Mouse (Mus musculus) heart, embryonic 11.5 days (tissue): ENCODE measurements around the gene Cmtm7. TPM values are rescaled to one million over a fixed set of nuclear protein-coding genes. Genes with fewer than 3 reads are reported as not detected.

Source experiments
- ATAC-seq: fragments of 200-750 bp; cut with Nextera tagmentation; replicated peaks from 2 replicates; pipeline ENCODE4 v1.8.0; 2017; ENCODE audit warnings: moderate library complexity; ENCODE audit not compliant: insufficient number of reproducible peaks, low FRiP score, low TSS enrichment
- H3K27ac ChIP-seq: fragments of 300-500 bp; sonication (generic); 2 replicates; pipeline ENCODE4 v1.5.1; 2014; ENCODE audit warnings: mild to moderate bottlenecking, low read depth, low read length
- H3K27me3 ChIP-seq: fragments of 300-500 bp; sonication (generic); 2 replicates; pipeline ENCODE4 v1.6.1; 2014; ENCODE audit warnings: mild to moderate bottlenecking, low read length, mixed read lengths; ENCODE audit not compliant: control insufficient read depth, insufficient read depth
- H3K36me3 ChIP-seq: fragments of 300-500 bp; sonication (generic); 2 replicates; pipeline ENCODE4 v1.6.1; 2014; ENCODE audit warnings: mild to moderate bottlenecking, low read length, moderate library complexity, mixed read lengths; ENCODE audit not compliant: control insufficient read depth, insufficient read depth
- H3K4me1 ChIP-seq: fragments of 300-500 bp; sonication (generic); 2 replicates; pipeline ENCODE4 v1.6.1; 2014; ENCODE audit warnings: low read length; ENCODE audit not compliant: control insufficient read depth, insufficient read depth
- H3K4me2 ChIP-seq: fragments of 300-500 bp; sonication (generic); 2 replicates; pipeline ENCODE4 v1.6.1; 2014; ENCODE audit warnings: mild to moderate bottlenecking, moderate library complexity
- H3K4me3 ChIP-seq: fragments of 300-500 bp; sonication (generic); 2 replicates; pipeline ENCODE4 v1.5.1; 2014; ENCODE audit warnings: low read depth, low read length
- H3K9ac ChIP-seq: fragments of 300-500 bp; sonication (generic); 2 replicates; pipeline ENCODE4 v1.6.1; 2014; ENCODE audit warnings: mild to moderate bottlenecking, low read depth, low read length, moderate library complexity
- H3K9me3 ChIP-seq: fragments of 300-500 bp; sonication (generic); replicated peaks from 2 replicates; pipeline ENCODE4 v1.6.1; 2016; ENCODE audit warnings: low read length; ENCODE audit not compliant: control insufficient read depth
- WGBS: fragments of 180-500 bp; shearing (Covaris S2); extraction: QIAGEN DNeasy Blood & Tissue Kit; methylation state at CpG from one replicate; pipeline ENCODE4 v1.1.7; 2014; ENCODE audit not compliant: insufficient replicate concordance; 5-methylcytosine and 5-hydroxymethylcytosine counted together
- polyA plus RNA-seq: library from polyadenylated mRNA; unstranded; fragments of >200 nt; fragmentation: Nextera tagmentation; extraction: Ambion mirVana; gene quantifications from 2 replicates; pipeline ENCODE4 v1.2.1, GENCODE M21; 2014

The Cmtm7 gene
- polyA plus RNA-seq, 1 experiment from 2014 or later: 121 TPM

DNA sequence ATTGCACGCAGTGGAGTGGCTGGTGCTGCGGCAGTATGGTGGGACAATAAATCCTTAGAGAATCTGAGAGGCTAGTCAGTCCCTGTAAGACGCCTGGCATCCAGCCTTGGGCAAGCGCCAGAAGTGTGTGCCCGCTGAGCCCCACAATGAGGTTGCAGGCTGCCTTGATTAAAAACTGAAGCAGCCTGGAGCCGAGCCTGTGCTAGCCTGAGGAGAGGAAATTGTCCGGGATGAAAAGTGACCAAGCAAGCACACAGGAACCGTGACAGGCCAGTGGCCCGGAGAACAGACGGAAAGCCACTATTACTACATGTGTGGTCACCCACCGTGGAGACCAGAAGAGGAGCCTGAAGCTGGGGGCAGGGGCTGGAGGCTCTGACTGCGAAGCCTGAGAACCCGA lies 14.6 kb downstream of the Cmtm7 start:
- Histone ChIP-seq H3K4me2 (no peak overlapping the region), H3K9ac (no peak overlapping the region), H3K4me3 (no peak overlapping the region), H3K27ac (no peak overlapping the region), H3K4me1 (0 out of 2 replicates have a peak, but pooled peaks cover 4% of the 10 kb centered on the region), H3K27me3 (no peaks in the 10 kb centered on the region), H3K36me3 (no peaks in the 10 kb centered on the region), H3K9me3 (no peaks in the 10 kb centered on the region)
- 83% methylated on average over 13 of the region's 13 CpGs for WGBS
- ATAC-seq: no peak

GRCm38 (mm10) chr9:114763341-114763740 lies 18.3 kb downstream of the Cmtm7 start:
- Histone ChIP-seq H3K27ac (no peak overlapping the region), H3K9ac (no peak overlapping the region), H3K4me1 (0 out of 2 replicates have a peak, but pooled peaks cover 4% of the 10 kb centered on the region), H3K9me3 (no peaks in the 10 kb centered on the region), H3K4me2 (no peak overlapping the region), H3K27me3 (no peaks in the 10 kb centered on the region), H3K36me3 (0 out of 2 replicates have a peak, but pooled peaks cover 3% of the 10 kb centered on the region), H3K4me3 (no peak overlapping the region)
- no peak for ATAC-seq
- WGBS: 67% methylated on average over 13 of the region's 13 CpGs

DNA sequence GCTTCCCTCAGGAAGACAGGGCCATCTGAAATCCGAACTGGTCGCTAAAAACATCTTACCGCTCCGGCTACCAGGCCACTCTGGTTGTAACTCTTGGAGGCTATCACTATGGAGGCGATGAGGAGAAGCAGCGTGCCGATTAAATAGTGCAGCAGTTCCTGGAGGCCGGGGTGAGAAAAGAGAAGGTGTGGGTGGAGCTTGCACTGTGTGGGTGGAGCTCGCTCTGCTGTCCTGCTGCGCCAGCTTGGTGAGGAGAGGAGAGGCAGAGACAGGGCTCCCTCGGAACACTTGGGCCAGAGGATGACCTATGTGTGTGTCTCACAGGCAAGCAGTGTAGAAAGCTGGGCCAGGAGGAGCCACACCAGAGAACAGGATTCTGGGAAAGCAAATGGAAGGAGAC lies 19.8 kb downstream of the Cmtm7 start:
- H3K4me1 ChIP-seq: no peaks in the 10 kb centered on the region
- ATAC-seq: no peak
- WGBS: 73% methylated on average over 11 of the region's 11 CpGs
- H3K27ac ChIP-seq: no peak overlapping the region
- no peak overlapping the region for H3K9ac ChIP-seq
- H3K4me2 ChIP-seq: no peak overlapping the region
- no peaks in the 10 kb centered on the region for H3K27me3 ChIP-seq
- 0 out of 2 replicates have a peak, but pooled peaks cover 3% of the 10 kb centered on the region for H3K36me3 ChIP-seq
- H3K4me3 ChIP-seq: no peak overlapping the region
- no peaks in the 10 kb centered on the region for H3K9me3 ChIP-seq

DNA sequence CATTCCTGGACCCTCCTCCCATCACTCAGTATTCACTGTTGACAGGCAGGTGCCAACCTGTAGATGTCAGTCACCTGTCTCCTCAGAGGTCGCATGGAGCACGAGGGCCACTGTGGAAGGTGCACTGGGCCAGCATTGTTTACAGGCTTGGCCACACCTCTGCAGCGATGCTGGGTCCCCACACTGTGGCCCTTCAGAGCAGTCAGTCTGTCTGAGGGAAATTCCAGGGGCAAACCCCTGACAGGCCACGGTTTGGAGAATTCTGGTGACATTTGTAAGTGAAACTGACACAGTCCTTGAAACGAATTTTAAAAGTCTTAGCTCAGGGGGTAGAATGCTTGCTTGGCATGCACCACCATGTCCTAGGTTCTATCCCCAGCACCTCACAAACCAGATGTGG lies 21.3 kb downstream of the Cmtm7 start:
- H3K9me3 ChIP-seq: no peaks in the 10 kb centered on the region
- WGBS: 76% methylated on average over 5 of the region's 5 CpGs
- H3K9ac ChIP-seq: no peak overlapping the region
- H3K4me3 ChIP-seq: no peak overlapping the region
- 0 out of 2 replicates have a peak, but pooled peaks cover 3% of the 10 kb centered on the region for H3K36me3 ChIP-seq
- H3K27me3 ChIP-seq: no peaks in the 10 kb centered on the region
- no peak overlapping the region for H3K27ac ChIP-seq
- no peak for ATAC-seq
- no peak overlapping the region for H3K4me2 ChIP-seq
- no peaks in the 10 kb centered on the region for H3K4me1 ChIP-seq

DNA sequence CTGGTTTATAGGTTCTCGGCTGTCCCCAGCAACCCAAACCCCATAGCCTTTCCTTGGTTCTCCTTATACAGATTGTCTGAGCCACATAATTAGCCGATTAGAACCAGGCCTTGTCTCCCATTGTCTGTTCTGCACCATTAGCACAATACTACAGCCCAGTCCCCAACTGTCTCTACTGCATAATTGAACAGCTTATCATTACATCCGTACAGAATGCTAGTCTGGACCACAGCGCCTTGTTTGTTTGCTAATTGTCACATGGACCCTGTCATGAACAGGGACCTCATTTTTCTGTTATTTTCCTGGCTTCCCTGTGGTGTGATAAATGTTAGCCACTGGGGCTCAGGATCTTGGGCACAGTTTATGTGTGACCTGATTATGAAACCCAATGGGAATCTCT lies 21.8 kb downstream of the Cmtm7 start:
- 88% methylated on average over 4 of the region's 4 CpGs for WGBS
- Histone ChIP-seq H3K4me3 (no peak overlapping the region), H3K36me3 (0 out of 2 replicates have a peak, but pooled peaks cover 3% of the 10 kb centered on the region), H3K27me3 (no peaks in the 10 kb centered on the region), H3K9me3 (no peaks in the 10 kb centered on the region), H3K4me2 (no peak overlapping the region), H3K9ac (no peak overlapping the region), H3K4me1 (no peaks in the 10 kb centered on the region), H3K27ac (no peak overlapping the region)
- no peak for ATAC-seq

DNA sequence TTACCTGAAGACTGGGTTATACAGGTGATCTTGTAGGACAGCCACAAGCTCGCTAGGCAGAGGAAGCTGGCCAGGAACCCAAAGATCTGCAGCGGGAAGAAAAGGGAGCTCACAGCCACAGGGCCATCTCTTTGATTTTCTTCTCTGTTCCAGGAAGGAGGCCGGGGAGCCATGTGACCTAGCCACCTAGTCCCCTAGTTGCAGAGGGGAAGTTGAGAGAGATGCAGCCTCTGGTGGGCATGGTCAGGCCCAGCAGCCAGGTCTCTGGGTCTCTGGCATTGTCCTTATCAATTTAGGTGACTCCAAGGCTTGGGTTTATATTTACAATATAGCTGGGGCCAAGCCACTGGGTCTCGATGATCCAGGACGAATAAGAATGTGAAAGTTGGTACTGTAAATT lies 22.9 kb downstream of the Cmtm7 start:
- Histone ChIP-seq H3K4me3 (no peak overlapping the region), H3K4me2 (no peak overlapping the region), H3K4me1 (no peaks in the 10 kb centered on the region), H3K9me3 (no peaks in the 10 kb centered on the region), H3K27ac (no peak overlapping the region), H3K9ac (no peak overlapping the region), H3K27me3 (no peaks in the 10 kb centered on the region), H3K36me3 (0 out of 2 replicates have a peak, but pooled peaks cover 3% of the 10 kb centered on the region)
- ATAC-seq: no peak
- WGBS: 79% methylated on average over 5 of the region's 5 CpGs

DNA sequence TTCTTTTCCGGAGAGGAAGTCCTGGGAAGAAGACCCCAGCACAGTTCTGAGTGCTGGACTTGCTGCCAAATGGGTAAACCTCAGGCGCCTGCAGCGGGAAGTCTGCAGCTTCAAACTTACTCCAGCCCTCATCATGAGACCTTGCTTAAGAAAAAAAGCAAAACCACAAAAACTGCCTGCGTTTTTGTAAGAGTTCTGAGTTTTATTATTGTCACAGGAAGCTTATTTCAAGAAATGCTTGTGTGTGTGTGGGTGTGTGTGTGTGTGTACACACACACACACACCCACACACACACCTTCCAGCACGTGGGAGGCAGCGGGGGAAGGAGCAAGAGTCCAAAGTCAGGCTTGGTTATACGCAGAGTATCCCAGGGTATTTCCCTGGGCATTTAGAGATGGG lies 23.4 kb downstream of the Cmtm7 start:
- WGBS: 74% methylated on average over 7 of the region's 7 CpGs
- Histone ChIP-seq H3K27ac (no peak overlapping the region), H3K9ac (no peak overlapping the region), H3K4me2 (no peak overlapping the region), H3K4me1 (no peaks in the 10 kb centered on the region), H3K9me3 (no peaks in the 10 kb centered on the region), H3K27me3 (no peaks in the 10 kb centered on the region), H3K36me3 (0 out of 2 replicates have a peak, but pooled peaks cover 3% of the 10 kb centered on the region), H3K4me3 (no peak overlapping the region)
- no peak for ATAC-seq

GRCm38 (mm10) chr9:114752863-114753484 lies 28.7 kb downstream of the Cmtm7 start:
- no peak overlapping the region for H3K27ac ChIP-seq
- no peaks in the 10 kb centered on the region; the same call in 1 of the 2 replicates for H3K4me1 ChIP-seq
- no peaks in the 10 kb centered on the region for H3K9me3 ChIP-seq
- WGBS: 7% methylated on average over 35 of the region's 36 CpGs
- H3K4me2 ChIP-seq: peak overlapping the region; percentile 89
- peaks cover 2% of the 10 kb centered on the region for H3K36me3 ChIP-seq
- H3K27me3 ChIP-seq: no peaks in the 10 kb centered on the region
- ATAC-seq: peak; percentile 88
- peak overlapping the region; percentile 64 for H3K4me3 ChIP-seq
- H3K9ac ChIP-seq: peak overlapping the region; percentile 73

- Histone ChIP-seq H3K9ac (no peak overlapping the region), H3K9me3 (no peaks in the 10 kb centered on the region), H3K27me3 (no peaks in the 10 kb centered on the region), H3K36me3 (peaks cover 6% of the 10 kb centered on the region), H3K4me3 (no peak overlapping the region), H3K4me1 (no peaks in the 10 kb centered on the region; the same call in 1 of the 2 replicates), H3K4me2 (peak overlapping the region; percentile 89), H3K27ac (no peak overlapping the region)
- ATAC-seq: no peak
- WGBS: 67% methylated on average over 9 of the region's 9 CpGs
Measured at GRCm38 (mm10) chr9:114752311-114752710, 29.3 kb downstream of the Cmtm7 start.
